Mouse (Mus musculus) lung, postnatal 0 days (tissue): ENCODE results near the gene Retsat.

Experiments
- CTCF ChIP-seq: IDR thresholded peaks from 2 replicates; pipeline ENCODE4 v1.5.1; 2016; ENCODE audit warnings: antibody characterized with exemption, mild to moderate bottlenecking
- EP300 ChIP-seq: IDR thresholded peaks from 2 replicates; pipeline ENCODE4 v1.6.1; 2016; ENCODE audit warnings: antibody characterized with exemption, mild to moderate bottlenecking, control low read depth

DNA sequence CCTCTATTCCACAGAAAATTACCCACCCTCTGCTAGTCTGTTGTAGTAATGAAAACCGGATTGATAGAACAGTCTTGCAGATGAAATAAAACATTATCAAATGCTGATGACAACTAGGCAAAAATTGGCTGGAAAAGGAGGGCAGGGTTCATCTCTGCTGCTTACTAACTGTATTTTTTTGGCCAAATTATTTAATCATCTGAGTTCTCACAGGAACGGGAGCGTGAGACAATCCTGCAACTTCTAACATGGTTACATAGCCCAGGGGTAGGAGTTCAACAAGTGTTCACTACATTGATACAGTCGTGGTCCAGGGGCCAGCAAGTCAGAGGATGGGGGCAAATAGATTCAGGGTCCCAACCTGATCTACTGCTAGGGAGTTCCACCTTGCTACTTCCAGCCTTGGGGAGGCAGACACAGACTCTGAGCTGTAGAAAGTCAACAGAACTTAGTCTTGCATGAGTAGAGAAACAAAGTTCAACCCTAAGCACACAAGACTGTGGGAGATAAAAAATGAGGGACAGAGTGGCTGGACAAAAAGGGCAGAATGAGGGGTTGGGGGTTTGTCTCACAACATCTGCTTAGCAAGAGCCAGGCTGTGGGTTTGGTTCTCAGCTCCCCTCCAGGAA, 14.9 kb upstream of the Retsat start:
- TF ChIP-seq CTCF: no peak
- TF ChIP-seq EP300: no peak
